Mouse (Mus musculus): ENCODE measurements around the gene Exd2. TPM values are rescaled to one million over a fixed set of nuclear protein-coding genes. Genes with fewer than 3 reads are reported as not detected.

Gene Exd2
- total RNA-seq, 2 experiments from 2014 or later: 108 to 112 TPM

DNA sequence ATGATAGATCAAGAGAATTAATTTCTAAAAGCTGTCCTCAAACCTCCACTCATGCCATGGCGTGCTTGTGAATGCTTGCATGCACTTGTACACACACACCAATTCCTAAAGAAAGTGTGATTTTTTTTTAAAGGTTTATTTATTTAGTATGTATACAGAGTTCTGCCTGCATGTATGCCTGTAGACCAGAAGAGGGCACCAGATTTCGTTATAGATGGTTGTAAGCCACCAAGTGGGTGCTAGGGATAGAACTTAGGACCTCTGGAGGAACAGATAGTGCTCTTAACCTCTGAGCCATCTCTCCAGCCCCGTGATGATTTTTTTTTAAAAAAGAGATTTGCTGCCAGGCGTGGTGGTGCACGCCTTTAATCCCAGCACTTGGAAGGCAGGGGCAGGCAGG is 30.4 kb downstream of the Exd2 start:
- no peak for DNase-seq (ENCODE audit: low spot score in 2 of 2)

GRCm38 (mm10) chr12:80495691-80496090 is 32.8 kb downstream of the Exd2 start:
- no peak for DNase-seq (ENCODE audit: low spot score in 2 of 2)

DNA sequence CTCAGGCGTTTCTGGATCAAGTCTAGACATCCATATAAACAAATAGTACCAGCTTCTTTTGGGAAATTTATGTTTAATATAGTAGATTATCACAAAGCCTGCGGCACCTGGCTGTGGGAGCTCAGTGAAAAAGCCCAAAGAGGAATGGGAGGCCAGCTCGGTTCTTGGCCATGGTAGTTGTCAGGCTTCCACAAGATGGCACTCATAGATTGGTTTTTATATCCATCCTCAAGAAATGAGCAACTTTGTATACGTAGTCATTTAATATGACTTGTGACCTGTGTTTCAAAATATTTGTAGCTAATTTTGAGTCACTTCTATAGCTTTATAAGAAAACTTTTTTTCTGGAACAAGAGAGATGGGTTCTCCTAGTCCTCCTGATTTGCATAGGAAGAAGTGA is 35.5 kb downstream of the Exd2 start:
- no peak for DNase-seq (ENCODE audit: low spot score in 2 of 2)

DNA sequence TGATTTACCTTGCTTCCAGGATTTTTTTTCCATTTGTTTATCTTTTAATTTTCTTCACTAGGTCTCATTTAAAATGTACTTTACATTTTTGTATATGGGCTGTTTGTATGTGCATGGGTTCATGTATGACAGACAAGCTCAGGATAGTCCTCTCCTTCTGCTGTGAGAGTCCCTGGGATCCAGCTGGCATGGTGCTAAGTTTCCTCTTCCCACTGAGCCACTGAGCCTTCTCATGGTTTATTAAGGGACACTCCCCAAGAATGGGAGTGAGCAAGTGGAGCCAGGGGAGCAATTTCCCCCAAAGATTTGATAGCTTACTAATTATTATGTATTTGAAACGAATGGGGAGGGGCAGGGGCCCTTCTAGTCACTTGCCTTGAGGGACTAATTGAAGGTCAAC is 37.6 kb downstream of the Exd2 start:
- no peak for DNase-seq (ENCODE audit: low spot score in 2 of 2)

DNA sequence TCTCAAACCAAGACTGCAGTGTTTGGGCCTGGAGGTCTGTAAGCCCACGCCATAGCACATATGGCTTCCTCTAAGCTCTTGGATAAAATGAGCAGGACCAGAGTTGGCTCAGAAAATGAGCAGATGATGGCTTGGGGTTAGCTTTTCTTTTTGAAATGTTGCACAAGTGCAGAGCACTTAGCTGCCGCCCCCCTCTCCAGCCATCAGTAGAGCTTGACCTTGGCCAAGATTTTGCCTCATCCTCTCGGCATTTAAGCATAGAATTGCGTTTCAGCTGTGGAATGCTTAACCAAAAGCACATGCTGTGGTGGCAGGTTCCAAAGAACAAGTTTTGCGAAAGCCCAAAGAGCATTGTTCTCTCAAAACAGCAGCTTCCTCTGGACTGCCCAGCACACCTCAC is 41.8 kb downstream of the Exd2 start:
- DNase-seq (ENCODE audit: low spot score in 2 of 2): no peak

GRCm38 (mm10) chr12:80507041-80507745 is 44.3 kb downstream of the Exd2 start:
- no peak for DNase-seq (ENCODE audit: low spot score in 2 of 2)

DNA sequence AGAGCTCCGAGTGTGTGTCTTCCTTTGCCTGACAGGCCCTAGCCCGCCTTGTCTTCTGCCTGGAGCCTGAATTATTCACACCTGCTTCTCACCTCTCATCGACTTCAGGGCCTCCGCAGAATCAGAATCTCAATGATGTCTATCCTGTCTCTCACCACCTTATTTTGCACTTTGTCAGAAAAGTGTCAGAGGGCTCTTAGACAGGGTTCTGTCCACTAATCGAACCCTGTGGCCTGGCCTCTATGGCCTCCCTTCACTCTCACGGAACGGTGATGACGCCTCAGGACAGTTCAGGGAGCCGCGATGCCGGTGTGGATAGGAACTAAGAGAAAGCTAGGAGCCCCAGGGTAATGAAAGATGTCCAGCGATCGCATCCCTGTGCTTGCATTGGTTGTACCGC is 55.1 kb downstream of the Exd2 start, which contains the start of gene Galnt16:
Galnt16 (plus strand) TSS at position 301 of the 400 bp plus-strand sequence.
- DNase-seq (ENCODE audit: low spot score in 2 of 2): no peak

DNA sequence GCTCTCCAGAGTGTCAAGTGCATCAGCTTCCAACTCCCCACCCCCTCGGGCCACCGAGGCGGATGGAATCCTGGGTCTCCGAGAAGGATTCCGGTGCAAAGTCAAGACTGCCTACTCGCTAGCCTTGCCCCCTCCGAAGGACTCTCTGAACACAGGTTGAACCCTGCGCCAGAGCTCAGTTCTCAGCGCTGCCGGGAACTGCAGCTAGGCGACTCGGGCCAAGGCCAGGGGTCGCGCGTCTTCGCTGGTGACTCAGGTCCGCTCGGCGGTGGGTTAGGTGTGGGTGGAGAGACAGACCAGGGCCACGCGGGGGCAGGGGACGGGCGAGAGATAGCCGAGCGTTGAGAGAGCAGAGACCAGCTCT is 55.5 kb downstream of the Exd2 start:
- DNase-seq (ENCODE audit: low spot score in 2 of 2): peak in 1 of 2 experiments; percentile 36

DNA sequence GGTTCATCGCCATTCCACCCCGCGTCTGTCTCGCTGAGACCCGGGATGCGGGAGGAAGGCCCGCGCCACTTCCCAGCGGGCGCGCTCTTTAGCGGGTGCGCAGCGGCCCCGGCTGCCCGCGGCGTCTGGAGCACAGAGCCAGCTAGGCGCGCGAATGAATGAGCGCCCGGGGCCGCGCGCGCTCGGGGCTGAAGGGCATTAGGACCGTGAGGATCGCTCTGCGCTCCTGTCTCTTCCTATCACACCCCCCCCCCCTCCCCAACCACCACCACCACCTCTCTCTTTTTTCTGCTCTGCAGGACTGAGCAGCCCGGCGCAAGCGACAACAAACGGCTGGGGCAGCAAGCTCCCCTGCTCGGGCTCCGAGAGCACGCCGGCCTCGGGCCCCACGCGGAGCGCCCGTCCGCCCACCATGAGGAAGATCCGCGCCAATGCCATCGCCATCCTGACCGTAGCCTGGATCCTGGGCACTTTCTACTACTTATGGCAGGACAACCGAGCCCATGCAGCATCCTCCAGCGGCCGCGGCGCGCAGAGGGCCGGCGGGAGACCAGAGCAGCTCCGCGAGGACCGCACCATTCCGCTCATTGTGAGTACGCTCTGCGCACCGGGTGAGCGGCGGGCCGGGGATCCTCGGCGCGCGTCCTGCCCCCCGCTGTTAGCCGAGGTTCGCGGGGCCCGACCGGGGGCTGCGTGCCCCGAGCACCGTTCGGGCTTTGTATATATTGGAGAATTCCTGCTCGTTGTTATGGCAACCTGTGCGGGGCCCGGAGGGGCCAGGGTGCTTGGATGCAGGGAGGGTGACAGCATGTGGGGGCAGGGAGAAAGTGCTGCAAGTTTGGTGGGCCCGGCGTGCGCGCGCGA is 56.1 kb downstream of the Exd2 start:
- peak; percentile 43 to 74 for DNase-seq (ENCODE audit: low spot score in 2 of 2)

DNA sequence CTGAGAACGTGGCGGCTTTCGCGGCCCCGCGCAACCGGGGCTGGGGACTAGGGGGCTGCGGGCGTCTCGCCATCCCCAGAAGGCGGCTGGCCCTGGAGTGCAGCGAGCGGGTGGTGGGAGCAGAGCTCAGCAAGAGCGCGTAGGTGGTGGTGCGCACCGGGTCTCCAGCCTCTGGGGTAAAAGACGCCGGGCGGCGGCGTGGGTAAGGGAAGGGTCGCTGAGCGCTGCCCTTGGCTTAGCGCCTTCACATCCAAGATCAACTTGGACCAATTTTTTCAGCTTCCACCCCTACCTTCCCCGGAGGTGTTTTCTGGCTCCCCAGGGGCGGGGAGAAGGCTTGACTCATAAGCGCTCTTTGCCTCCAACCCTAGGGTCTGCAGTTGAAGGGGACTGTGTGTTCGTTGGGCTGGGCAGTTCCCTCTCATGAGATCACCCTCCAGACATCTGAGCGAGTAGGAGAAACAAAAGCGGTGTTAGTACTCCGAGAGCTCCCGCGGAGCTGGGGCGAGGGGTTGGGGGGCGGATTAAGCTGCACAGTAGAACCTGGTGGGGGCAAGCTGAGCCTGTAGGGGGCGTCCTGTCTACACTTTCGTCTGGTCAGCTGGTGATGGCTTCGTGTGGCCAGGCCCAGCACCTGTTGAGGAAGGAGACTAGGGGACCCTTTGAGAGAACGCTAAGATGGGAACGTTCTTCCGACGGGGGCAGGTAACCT is 56.9 kb downstream of the Exd2 start:
- DNase-seq (ENCODE audit: low spot score in 2 of 2): peak; percentile 71 to 73

DNA sequence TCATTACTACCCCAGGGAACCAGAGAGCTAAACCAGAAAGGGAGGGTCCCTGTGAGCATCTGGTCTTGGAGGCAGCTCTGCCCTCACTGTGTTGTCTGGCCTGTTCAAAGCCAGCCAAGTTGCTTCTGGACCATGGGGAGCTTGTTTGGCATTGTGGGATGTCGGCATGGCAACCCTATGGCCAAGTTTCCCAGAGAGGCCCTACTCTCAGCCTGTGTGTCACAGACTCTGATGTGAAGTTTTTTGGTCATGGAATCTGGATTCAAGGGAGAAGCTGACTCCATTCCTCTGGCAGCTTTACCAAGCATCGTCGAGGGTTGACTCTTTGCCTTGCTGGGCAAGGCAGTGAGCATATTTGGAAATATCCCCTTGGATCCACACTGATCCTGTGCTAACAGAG is 59.1 kb downstream of the Exd2 start:
- DNase-seq (ENCODE audit: low spot score in 2 of 2): no peak

- DNase-seq (ENCODE audit: low spot score in 2 of 2): no peak
Observed at GRCm38 (mm10) chr12:80524276-80524921, 61.5 kb downstream of the Exd2 start.

GRCm38 (mm10) chr12:80525513-80525912 is 62.6 kb downstream of the Exd2 start:
- no peak for DNase-seq (ENCODE audit: low spot score in 2 of 2)

- DNase-seq (ENCODE audit: low spot score in 2 of 2): no peak
Observed at GRCm38 (mm10) chr12:80526511-80526910, 63.6 kb downstream of the Exd2 start.

- DNase-seq (ENCODE audit: low spot score in 2 of 2): peak; percentile 39 to 41
Observed at GRCm38 (mm10) chr12:80527727-80528389, 65.0 kb downstream of the Exd2 start.

DNA sequence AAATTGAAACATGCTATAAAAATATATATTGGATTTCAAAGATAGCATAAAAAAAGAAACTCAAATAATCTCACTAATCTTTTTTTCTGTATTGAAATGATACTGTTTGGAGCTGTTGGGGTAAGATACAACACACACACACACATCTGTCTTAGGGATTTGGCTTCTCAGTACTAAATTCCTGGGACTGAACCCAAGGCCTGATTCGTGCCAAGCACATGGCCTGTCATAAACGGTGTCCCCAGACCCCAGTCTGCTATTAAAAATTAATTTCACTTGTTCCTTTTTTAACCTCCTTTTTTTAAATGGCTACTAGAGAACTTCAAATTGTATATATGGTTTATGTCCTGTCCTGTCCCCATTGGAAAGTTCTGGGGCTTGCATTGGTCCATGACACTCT is 67.2 kb downstream of the Exd2 start:
- no peak for DNase-seq (ENCODE audit: low spot score in 2 of 2)

DNA sequence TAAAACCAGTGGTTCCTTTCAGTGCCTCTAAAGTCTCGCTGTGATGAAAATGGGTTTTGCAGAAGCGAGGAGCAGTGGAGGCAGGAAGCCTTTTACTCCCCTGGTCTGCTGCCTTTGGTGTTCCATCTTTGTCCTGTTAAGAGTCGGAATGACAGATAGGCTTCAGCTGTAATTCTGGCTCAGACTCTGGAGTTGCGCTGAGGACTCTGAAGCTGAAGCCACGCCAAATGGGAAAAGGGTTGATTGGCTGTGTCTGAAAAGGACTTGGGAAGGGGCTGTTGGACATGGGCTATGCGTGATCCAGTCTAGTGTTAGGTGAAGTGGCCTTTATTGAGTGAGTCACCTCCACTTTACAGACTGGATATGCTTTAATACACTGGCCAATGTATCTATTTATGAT is 67.7 kb downstream of the Exd2 start:
- no peak for DNase-seq (ENCODE audit: low spot score in 2 of 2)

GRCm38 (mm10) chr12:80531585-80531984 is 68.7 kb downstream of the Exd2 start:
- DNase-seq (ENCODE audit: low spot score in 2 of 2): no peak

- no peak for DNase-seq (ENCODE audit: low spot score in 2 of 2)
Observed at GRCm38 (mm10) chr12:80533876-80534275, 71.0 kb downstream of the Exd2 start.

DNA sequence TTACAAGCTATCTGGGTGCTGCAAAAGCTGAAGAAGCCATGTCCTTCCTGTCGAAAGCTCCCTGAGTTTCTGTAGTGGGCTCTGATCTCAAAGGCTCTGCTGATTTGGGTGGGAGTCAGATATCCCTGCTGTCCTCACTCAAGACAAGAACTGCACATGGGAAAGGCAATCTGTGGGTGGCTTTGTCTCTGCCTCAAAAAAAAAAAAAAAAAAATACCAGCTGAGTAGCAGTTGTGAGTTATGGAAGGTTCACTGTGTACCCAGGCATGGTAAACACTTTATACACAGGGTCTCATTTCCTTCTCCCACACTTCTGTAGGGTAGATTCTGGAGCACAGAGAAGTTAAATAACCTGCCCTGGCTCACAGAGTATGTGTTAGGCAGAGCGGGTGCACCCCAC is 74.4 kb downstream of the Exd2 start:
- DNase-seq (ENCODE audit: low spot score in 2 of 2): no peak

GRCm38 (mm10) chr12:80538311-80538710 is 75.4 kb downstream of the Exd2 start:
- no peak for DNase-seq (ENCODE audit: low spot score in 2 of 2)

All from left cerebral cortex, adult 18-20 months (tissue).